Mouse (Mus musculus) olfactory bulb, adult 2 months (tissue): ENCODE results near the gene Ttll9.

ENCODE experiments used
- CTCF ChIP-seq: fragments of 200-500 bp; IDR thresholded peaks from 2 replicates; pipeline ENCODE4 v1.5.1; 2012; ENCODE audit warnings: low read depth, mild to moderate bottlenecking, low read length, moderate library complexity; ENCODE audit not compliant: insufficient read depth
- POLR2A ChIP-seq: fragments of 200-500 bp; IDR thresholded peaks from 2 replicates; pipeline ENCODE4 v1.6.1; 2012; ENCODE audit warnings: mild to moderate bottlenecking, low read depth, low read length, moderate library complexity; ENCODE audit not compliant: insufficient read depth

GRCm38 (mm10) chr2:152925189-152925872 lies 37.0 kb upstream of the Ttll9 start:
- TF ChIP-seq POLR2A (no peak), CTCF (no peak)
